Mouse (Mus musculus) intestine, embryonic 16.5 days (tissue): ENCODE data around the gene Actg1. TPM values are rescaled to one million over a fixed set of nuclear protein-coding genes. Genes with fewer than 3 reads are reported as not detected.

Experiments
- ATAC-seq: fragments of 200-750 bp; cut with Nextera tagmentation; 2 replicates; pipeline ENCODE4 v1.8.0; 2017; ENCODE audit warnings: moderate TSS enrichment, moderate library complexity
- H3K27ac ChIP-seq: fragments of 300-500 bp; sonication (generic); 2 replicates; pipeline ENCODE4 v1.5.1; 2014; ENCODE audit warnings: mild to moderate bottlenecking, low read length
- H3K27me3 ChIP-seq: fragments of 300-500 bp; sonication (generic); replicated peaks from 2 replicates; pipeline ENCODE4 v1.6.1; 2014; ENCODE audit warnings: low read length, control low read depth, mixed read lengths; ENCODE audit not compliant: control insufficient read depth, insufficient read depth
- H3K36me3 ChIP-seq: fragments of 300-500 bp; sonication (generic); 2 replicates; pipeline ENCODE4 v1.6.1; 2014; ENCODE audit warnings: low read length, control low read depth; ENCODE audit not compliant: control insufficient read depth, insufficient read depth
- H3K4me1 ChIP-seq: fragments of 300-500 bp; sonication (generic); 2 replicates; pipeline ENCODE4 v1.6.1; 2014; ENCODE audit warnings: low read length, control low read depth, mixed read lengths; ENCODE audit not compliant: control insufficient read depth, insufficient read depth
- H3K4me2 ChIP-seq: fragments of 300-500 bp; sonication (generic); 2 replicates; pipeline ENCODE4 v1.6.1; 2014; ENCODE audit warnings: low read depth, low read length, control low read depth
- H3K4me3 ChIP-seq: fragments of 300-500 bp; sonication (generic); 2 replicates; pipeline ENCODE4 v1.5.1; 2014; ENCODE audit warnings: mild to moderate bottlenecking, low read length
- H3K9ac ChIP-seq: fragments of 300-500 bp; sonication (generic); 2 replicates; pipeline ENCODE4 v1.6.1; 2014; ENCODE audit warnings: low read depth, low read length
- H3K9me3 ChIP-seq: fragments of 300-500 bp; sonication (generic); 2 replicates; pipeline ENCODE4 v1.6.1; 2016; ENCODE audit warnings: low read length, control low read depth; ENCODE audit not compliant: control insufficient read depth
- WGBS: fragments of 180-500 bp; shearing (Covaris S2); extraction: QIAGEN DNeasy Blood & Tissue Kit; methylation state at CpG from one replicate; pipeline ENCODE4 v1.1.7; 2014; 5-methylcytosine and 5-hydroxymethylcytosine counted together
- polyA plus RNA-seq: library from polyadenylated mRNA; unstranded; fragments of >200 nt; fragmentation: Nextera tagmentation; extraction: Ambion mirVana; gene quantifications from 2 replicates; pipeline ENCODE4 v1.2.1, GENCODE M21; 2015

Actg1 gene
- polyA plus RNA-seq, 1 experiment from 2014 or later: 2,944 TPM

- WGBS: 91% methylated on average over 5 of the region's 5 CpGs
- no peak overlapping the region for H3K4me2 ChIP-seq
- no peaks in the 10 kb centered on the region for H3K36me3 ChIP-seq
- no peaks in the 10 kb centered on the region for H3K27me3 ChIP-seq
- no peak overlapping the region for H3K9ac ChIP-seq
- ATAC-seq: no peak
- H3K9me3 ChIP-seq: no peaks in the 10 kb centered on the region
- H3K27ac ChIP-seq: no peak overlapping the region
- peaks cover 13% of the 10 kb centered on the region for H3K4me1 ChIP-seq
- no peak overlapping the region for H3K4me3 ChIP-seq
Observed at GRCm38 (mm10) chr11:120342656-120343160, 5.6 kb downstream of the Actg1 start.

- Histone ChIP-seq H3K9ac (no peak overlapping the region), H3K9me3 (no peaks in the 10 kb centered on the region), H3K27me3 (no peaks in the 10 kb centered on the region), H3K4me1 (peaks cover 13% of the 10 kb centered on the region), H3K4me2 (no peak overlapping the region), H3K27ac (no peak overlapping the region), H3K36me3 (no peaks in the 10 kb centered on the region), H3K4me3 (no peak overlapping the region)
- WGBS: 94% methylated on average over 4 of the region's 4 CpGs
- no peak for ATAC-seq
Observed at GRCm38 (mm10) chr11:120341661-120342060, 6.7 kb downstream of the Actg1 start.

- Histone ChIP-seq H3K9me3 (no peaks in the 10 kb centered on the region), H3K9ac (peak overlapping the region; percentile 55), H3K4me3 (peak overlapping the region; percentile 22), H3K4me1 (peaks cover 10% of the 10 kb centered on the region), H3K27me3 (no peaks in the 10 kb centered on the region), H3K4me2 (peak overlapping the region; percentile 48), H3K36me3 (no peaks in the 10 kb centered on the region), H3K27ac (peak overlapping the region; percentile 97)
- 52% methylated on average over 10 of the region's 10 CpGs for WGBS
- peak; percentile 91 for ATAC-seq
Observed at GRCm38 (mm10) chr11:120339978-120340513, 8.3 kb downstream of the Actg1 start.

GRCm38 (mm10) chr11:120338786-120339185 is 9.6 kb downstream of the Actg1 start:
- no peak overlapping the region for H3K9ac ChIP-seq
- H3K27ac ChIP-seq: no peak overlapping the region
- no peaks in the 10 kb centered on the region for H3K9me3 ChIP-seq
- WGBS: 76% methylated on average over 3 of the region's 3 CpGs
- H3K36me3 ChIP-seq: no peaks in the 10 kb centered on the region
- no peak overlapping the region for H3K4me2 ChIP-seq
- H3K27me3 ChIP-seq: no peaks in the 10 kb centered on the region
- no peak for ATAC-seq
- peaks cover 5% of the 10 kb centered on the region for H3K4me1 ChIP-seq
- H3K4me3 ChIP-seq: no peak overlapping the region

- H3K36me3 ChIP-seq: no peaks in the 10 kb centered on the region
- H3K27ac ChIP-seq: no peak overlapping the region
- H3K9ac ChIP-seq: no peak overlapping the region
- H3K4me1 ChIP-seq: peaks cover 5% of the 10 kb centered on the region
- no peak for ATAC-seq
- H3K27me3 ChIP-seq: no peaks in the 10 kb centered on the region
- no peak overlapping the region for H3K4me3 ChIP-seq
- 40% methylated on average over 2 of the region's 2 CpGs for WGBS
- no peaks in the 10 kb centered on the region for H3K9me3 ChIP-seq
- no peak overlapping the region for H3K4me2 ChIP-seq
Observed at GRCm38 (mm10) chr11:120337447-120337846, 10.9 kb downstream of the Actg1 start.

DNA sequence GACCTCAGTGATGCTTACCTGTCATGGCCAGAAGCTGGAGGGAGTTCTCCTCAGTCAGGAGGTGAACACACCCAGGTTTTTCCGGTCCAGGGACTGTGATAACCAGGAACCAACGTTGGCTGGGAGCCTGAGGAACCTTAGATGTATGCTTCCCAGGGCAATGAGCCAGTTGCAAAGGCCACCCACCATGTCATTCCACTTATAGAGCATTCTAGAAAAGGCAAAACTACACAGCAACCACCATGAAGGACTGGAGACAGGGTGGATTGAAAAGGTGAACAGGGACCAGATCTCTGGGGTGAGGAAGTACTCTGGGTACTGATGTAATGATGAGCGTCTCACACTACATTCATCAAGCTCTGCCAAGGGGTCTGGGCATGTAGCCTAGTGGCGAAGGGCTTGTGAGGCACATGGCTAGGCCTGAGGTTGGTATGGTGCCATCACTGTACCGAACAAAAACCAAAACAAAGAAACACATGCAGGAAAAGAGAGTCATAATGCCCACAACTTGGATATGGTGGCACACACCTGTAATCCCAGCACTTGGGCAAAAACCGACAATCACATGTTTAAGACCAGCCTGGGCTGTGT is 12.8 kb downstream of the Actg1 start:
- H3K4me2 ChIP-seq: no peak overlapping the region

GRCm38 (mm10) chr11:120320156-120320555 is 28.2 kb downstream of the Actg1 start:
- ATAC-seq: no peak
- 95% methylated on average over 10 of the region's 10 CpGs for WGBS
- Histone ChIP-seq H3K9ac (no peak overlapping the region), H3K9me3 (no peaks in the 10 kb centered on the region), H3K4me3 (no peak overlapping the region), H3K4me1 (peaks cover 12% of the 10 kb centered on the region), H3K27me3 (no peaks in the 10 kb centered on the region), H3K27ac (no peak overlapping the region), H3K36me3 (no peaks in the 10 kb centered on the region), H3K4me2 (no peak overlapping the region)

More for the DNA sequence above, 12.8 kb downstream of the Actg1 start:
- peaks cover 5% of the 10 kb centered on the region for H3K4me1 ChIP-seq
- H3K27ac ChIP-seq: no peak overlapping the region
- WGBS: 75% methylated on average over 6 of the region's 6 CpGs
- no peak for ATAC-seq
- no peaks in the 10 kb centered on the region for H3K36me3 ChIP-seq
- H3K4me3 ChIP-seq: no peak overlapping the region
- no peaks in the 10 kb centered on the region for H3K9me3 ChIP-seq
- H3K27me3 ChIP-seq: no peaks in the 10 kb centered on the region
- no peak overlapping the region for H3K9ac ChIP-seq

GRCm38 (mm10) chr11:120319310-120319709 is 29.0 kb downstream of the Actg1 start:
- H3K27ac ChIP-seq: no peak overlapping the region

GRCm38 (mm10) chr11:120317456-120317855 is 30.9 kb downstream of the Actg1 start:
- Histone ChIP-seq H3K27me3 (no peaks in the 10 kb centered on the region), H3K9ac (peak overlapping the region; percentile 91; the same call in 1 of the 2 replicates), H3K4me2 (peak overlapping the region; percentile 98), H3K36me3 (no peaks in the 10 kb centered on the region), H3K4me3 (no peak overlapping the region), H3K9me3 (no peaks in the 10 kb centered on the region), H3K27ac (peak overlapping the region; percentile 100), H3K4me1 (peaks cover 17% of the 10 kb centered on the region)
- 49% methylated on average over 7 of the region's 7 CpGs for WGBS
- no peak for ATAC-seq

More at GRCm38 (mm10) chr11:120319310-120319709, 29.0 kb downstream of the Actg1 start:
- 84% methylated on average over 5 of the region's 5 CpGs for WGBS
- H3K4me1 ChIP-seq: peaks cover 17% of the 10 kb centered on the region
- H3K9ac ChIP-seq: no peak overlapping the region
- H3K36me3 ChIP-seq: no peaks in the 10 kb centered on the region
- H3K27me3 ChIP-seq: no peaks in the 10 kb centered on the region
- H3K4me2 ChIP-seq: no peak overlapping the region
- no peaks in the 10 kb centered on the region for H3K9me3 ChIP-seq
- no peak for ATAC-seq
- H3K4me3 ChIP-seq: no peak overlapping the region
